Mouse (Mus musculus) kidney, embryonic 15.5 days (tissue): ENCODE data around the gene Stk38. TPM values are rescaled to one million over a fixed set of nuclear protein-coding genes. Genes with fewer than 3 reads are reported as not detected.
A peak's percentile ranks its signal among the peaks of the same experiment; 100 is the strongest.

ENCODE experiments used
- ATAC-seq: fragments of 200-750 bp; cut with Nextera tagmentation; replicated peaks from 2 replicates; pipeline ENCODE4 v1.8.0; 2017; ENCODE audit warnings: moderate TSS enrichment; ENCODE audit not compliant: low FRiP score
- H3K27ac ChIP-seq: fragments of 300-500 bp; sonication (generic); 2 replicates; pipeline ENCODE4 v1.5.1; 2015; ENCODE audit warnings: mild to moderate bottlenecking, inconsistent platforms
- H3K27me3 ChIP-seq: fragments of 300-500 bp; sonication (generic); 2 replicates; pipeline ENCODE4 v1.6.1; 2015; ENCODE audit warnings: inconsistent platforms
- H3K36me3 ChIP-seq: fragments of 300-500 bp; sonication (generic); 2 replicates; pipeline ENCODE4 v1.6.1; 2015; ENCODE audit warnings: inconsistent platforms
- H3K4me1 ChIP-seq: fragments of 300-500 bp; sonication (generic); 2 replicates; pipeline ENCODE4 v1.6.1; 2015; ENCODE audit warnings: inconsistent platforms
- H3K4me2 ChIP-seq: fragments of 300-500 bp; sonication (generic); 2 replicates; pipeline ENCODE4 v1.6.1; 2015; ENCODE audit warnings: moderate library complexity, mild to moderate bottlenecking, inconsistent platforms
- H3K4me3 ChIP-seq: fragments of 300-500 bp; sonication (generic); replicated peaks from 2 replicates; pipeline ENCODE4 v1.5.1; 2015; ENCODE audit warnings: mild to moderate bottlenecking, inconsistent platforms
- H3K9ac ChIP-seq: fragments of 300-500 bp; sonication (generic); 2 replicates; pipeline ENCODE4 v1.6.1; 2015; ENCODE audit warnings: mild to moderate bottlenecking, inconsistent platforms
- H3K9me3 ChIP-seq: fragments of 300-500 bp; sonication (generic); replicated peaks from 2 replicates; pipeline ENCODE4 v1.6.1; 2016; ENCODE audit warnings: inconsistent platforms
- WGBS: fragments of 180-500 bp; shearing (Covaris S2); methylation state at CpG from one replicate; pipeline ENCODE4 v1.1.7; 2015; ENCODE audit warnings: mixed read lengths; 5-methylcytosine and 5-hydroxymethylcytosine counted together
- polyA plus RNA-seq: library from polyadenylated mRNA; unstranded; fragments of >200 nt; fragmentation: Nextera tagmentation; extraction: Ambion mirVana; gene quantifications from 2 replicates; pipeline ENCODE4 v1.2.1, GENCODE M21; 2015

Stk38 gene
- polyA plus RNA-seq, 1 experiment from 2014 or later: 105 TPM

GRCm38 (mm10) chr17:29020444-29020843, 12.6 kb upstream of the Stk38 start:
- no peak overlapping the region for H3K9ac ChIP-seq
- no peaks in the 10 kb centered on the region for H3K36me3 ChIP-seq
- no peak overlapping the region for H3K4me2 ChIP-seq
- H3K4me3 ChIP-seq: no peak overlapping the region
- no peak overlapping the region for H3K27ac ChIP-seq
- no peak for ATAC-seq
- peaks cover 20% of the 10 kb centered on the region for H3K4me1 ChIP-seq
- no peaks in the 10 kb centered on the region for H3K9me3 ChIP-seq
- H3K27me3 ChIP-seq: no peaks in the 10 kb centered on the region

GRCm38 (mm10) chr17:29019391-29019790, 11.6 kb upstream of the Stk38 start:
- no peak overlapping the region for H3K4me3 ChIP-seq
- H3K36me3 ChIP-seq: no peaks in the 10 kb centered on the region
- WGBS: 66% methylated on average over 7 of the region's 7 CpGs
- peaks cover 12% of the 10 kb centered on the region for H3K4me1 ChIP-seq
- H3K4me2 ChIP-seq: no peak overlapping the region
- ATAC-seq: no peak
- no peaks in the 10 kb centered on the region for H3K9me3 ChIP-seq
- no peak overlapping the region for H3K27ac ChIP-seq
- no peaks in the 10 kb centered on the region for H3K27me3 ChIP-seq
- no peak overlapping the region for H3K9ac ChIP-seq

DNA sequence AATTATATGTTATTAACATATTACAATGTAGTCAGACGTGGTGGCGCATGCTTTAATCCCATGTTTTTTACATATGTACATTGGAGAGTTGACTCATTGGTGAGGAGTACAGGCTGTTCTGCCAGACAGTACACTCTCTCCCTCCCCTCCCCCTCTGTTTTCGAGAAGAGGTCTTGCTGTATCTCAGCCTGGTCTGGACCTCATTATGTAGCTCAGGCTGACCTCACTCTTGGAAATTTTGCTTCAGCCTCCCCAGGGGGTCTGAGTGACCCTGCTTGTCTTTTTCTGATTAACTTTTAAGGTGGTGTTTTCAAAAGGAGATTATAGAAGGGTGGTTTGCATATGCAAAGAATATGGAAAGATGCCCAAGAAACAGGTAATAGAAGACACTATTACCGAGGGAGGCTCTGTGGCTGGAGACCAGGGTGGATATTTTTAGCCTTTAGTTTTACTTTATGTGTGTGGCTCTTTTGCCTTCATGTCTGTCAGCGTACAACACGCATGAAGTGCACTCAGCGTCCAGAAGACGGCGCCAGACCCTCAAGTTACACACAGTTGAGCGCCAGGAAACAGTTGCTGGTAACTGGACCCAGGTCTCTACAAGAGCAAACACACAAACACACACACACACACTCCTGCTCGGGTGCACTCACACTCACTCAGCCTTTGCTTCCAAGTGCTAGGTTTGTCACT, 10.6 kb upstream of the Stk38 start:
- no peaks in the 10 kb centered on the region for H3K36me3 ChIP-seq
- H3K4me1 ChIP-seq: 0 out of 2 replicates have a peak, but pooled peaks cover 14% of the 10 kb centered on the region
- 49% methylated on average over 11 of the region's 11 CpGs for WGBS
- no peak for ATAC-seq
- no peaks in the 10 kb centered on the region for H3K27me3 ChIP-seq
- H3K27ac ChIP-seq: no peak overlapping the region
- H3K9me3 ChIP-seq: no peaks in the 10 kb centered on the region
- H3K9ac ChIP-seq: no peak overlapping the region
- no peak overlapping the region for H3K4me3 ChIP-seq
- no peak overlapping the region for H3K4me2 ChIP-seq

DNA sequence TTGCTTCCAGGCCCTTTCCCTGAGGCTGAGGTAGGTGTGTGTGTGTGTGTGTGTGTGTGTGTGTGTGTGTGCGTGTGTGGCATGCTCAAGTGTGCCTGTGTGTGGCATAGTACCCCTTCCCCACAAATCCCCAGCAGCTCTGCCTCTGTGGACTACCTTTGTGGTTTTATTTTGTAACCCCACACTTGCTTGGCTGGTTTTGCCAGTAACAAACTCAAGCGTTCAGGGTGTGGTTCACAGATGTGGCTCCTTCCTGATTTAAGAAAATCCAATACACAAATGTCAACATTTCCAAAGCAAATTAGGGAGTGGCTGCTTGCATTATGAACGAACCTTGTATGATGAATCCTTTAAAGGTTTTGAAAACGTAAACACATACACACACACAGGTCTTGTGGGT, 8.9 kb upstream of the Stk38 start:
- H3K27me3 ChIP-seq: no peaks in the 10 kb centered on the region
- 86% methylated on average over 4 of the region's 4 CpGs for WGBS
- ATAC-seq: no peak
- H3K4me1 ChIP-seq: 0 out of 2 replicates have a peak, but pooled peaks cover 11% of the 10 kb centered on the region
- H3K36me3 ChIP-seq: no peaks in the 10 kb centered on the region
- H3K4me3 ChIP-seq: no peak overlapping the region
- no peak overlapping the region for H3K27ac ChIP-seq
- no peaks in the 10 kb centered on the region for H3K9me3 ChIP-seq
- H3K9ac ChIP-seq: no peak overlapping the region
- no peak overlapping the region for H3K4me2 ChIP-seq

- ATAC-seq: no peak
- no peaks in the 10 kb centered on the region for H3K27me3 ChIP-seq
- WGBS: 17% methylated on average over 2 of the region's 2 CpGs
- H3K4me1 ChIP-seq: 0 out of 2 replicates have a peak, but pooled peaks cover 11% of the 10 kb centered on the region
- no peak overlapping the region for H3K9ac ChIP-seq
- no peak overlapping the region for H3K27ac ChIP-seq
- no peaks in the 10 kb centered on the region for H3K36me3 ChIP-seq
- no peak overlapping the region for H3K4me3 ChIP-seq
- H3K9me3 ChIP-seq: no peaks in the 10 kb centered on the region
- H3K4me2 ChIP-seq: no peak overlapping the region
Observed at GRCm38 (mm10) chr17:29015638-29016037, 7.8 kb upstream of the Stk38 start.

GRCm38 (mm10) chr17:29014235-29014634, 6.4 kb upstream of the Stk38 start:
- H3K27ac ChIP-seq: 0 out of 2 replicates have a peak overlapping the region, but pooled peaks have one; percentile 14
- ATAC-seq: peak; percentile 66; the same call in 1 of the 2 replicates
- 0 out of 2 replicates have a peak, but pooled peaks cover 8% of the 10 kb centered on the region for H3K4me1 ChIP-seq
- no peak overlapping the region for H3K4me2 ChIP-seq
- no peaks in the 10 kb centered on the region for H3K27me3 ChIP-seq
- H3K9ac ChIP-seq: no peak overlapping the region
- no peaks in the 10 kb centered on the region for H3K36me3 ChIP-seq
- H3K4me3 ChIP-seq: no peak overlapping the region
- no peaks in the 10 kb centered on the region for H3K9me3 ChIP-seq

GRCm38 (mm10) chr17:29009181-29009580, 1.4 kb upstream of the Stk38 start:
- no peak overlapping the region for H3K27ac ChIP-seq
- no peak overlapping the region for H3K4me3 ChIP-seq
- ATAC-seq: no peak
- H3K9me3 ChIP-seq: no peaks in the 10 kb centered on the region
- peaks cover 5% of the 10 kb centered on the region; the same call in 1 of the 2 replicates for H3K36me3 ChIP-seq
- WGBS: 90% methylated on average over 4 of the region's 4 CpGs
- H3K9ac ChIP-seq: no peak overlapping the region
- peaks cover 30% of the 10 kb centered on the region for H3K4me1 ChIP-seq
- no peak overlapping the region for H3K4me2 ChIP-seq
- H3K27me3 ChIP-seq: no peaks in the 10 kb centered on the region

DNA sequence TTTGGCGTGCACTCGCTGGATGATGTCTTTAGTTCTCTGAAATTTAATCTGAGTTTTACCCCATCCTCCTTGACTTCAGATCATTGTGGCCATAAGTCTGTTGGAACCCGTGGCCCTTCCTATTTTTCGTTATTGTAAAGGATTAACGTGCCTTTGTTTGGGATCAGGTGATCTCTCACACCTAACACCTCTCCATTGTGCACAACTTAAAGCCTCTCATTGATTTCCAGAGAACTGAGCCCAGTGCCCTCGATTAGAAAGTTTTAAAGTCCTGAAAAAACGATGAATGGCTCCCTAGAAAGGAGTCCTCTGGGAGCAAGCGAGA, 493 bp upstream of the Stk38 start:
- H3K4me3 ChIP-seq: peak overlapping the region; percentile 97
- peaks cover 10% of the 10 kb centered on the region; the same call in 1 of the 2 replicates for H3K36me3 ChIP-seq
- no peaks in the 10 kb centered on the region for H3K9me3 ChIP-seq
- peaks cover 27% of the 10 kb centered on the region for H3K4me1 ChIP-seq
- peak overlapping the region; percentile 88 for H3K4me2 ChIP-seq
- WGBS: 16% methylated on average over 8 of the region's 8 CpGs
- H3K27ac ChIP-seq: peak overlapping the region; percentile 87
- ATAC-seq: no peak
- H3K9ac ChIP-seq: peak overlapping the region; percentile 95; the same call in 1 of the 2 replicates
- no peaks in the 10 kb centered on the region for H3K27me3 ChIP-seq

DNA sequence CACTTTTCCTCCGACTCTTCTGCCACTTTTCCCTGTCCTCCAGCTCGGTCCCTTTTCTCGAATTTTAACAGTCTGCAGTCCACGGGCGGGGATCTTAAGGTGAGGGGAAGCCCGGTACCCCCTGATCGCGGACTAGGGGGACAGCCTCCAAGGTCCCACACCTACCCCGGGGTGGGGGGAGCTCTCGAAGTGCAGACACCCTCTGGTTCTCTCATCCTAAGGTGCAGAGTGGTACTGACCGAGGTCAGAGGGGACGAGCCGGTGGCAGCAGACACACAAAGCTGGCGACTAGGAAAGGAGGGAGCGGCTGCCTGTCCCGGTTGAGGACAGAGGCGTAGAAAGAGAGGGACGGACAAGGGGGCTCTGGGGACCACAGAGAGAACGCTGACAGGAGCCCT, 553 bp downstream of the Stk38 start:
- Histone ChIP-seq H3K4me3 (peak overlapping the region; percentile 97), H3K4me2 (peak overlapping the region; percentile 88), H3K9me3 (no peaks in the 10 kb centered on the region), H3K4me1 (peaks cover 27% of the 10 kb centered on the region), H3K27me3 (no peaks in the 10 kb centered on the region), H3K9ac (peak overlapping the region; percentile 95), H3K27ac (peak overlapping the region; percentile 87), H3K36me3 (peaks cover 10% of the 10 kb centered on the region; the same call in 1 of the 2 replicates)
- 0% methylated on average over 19 of the region's 19 CpGs for WGBS
- no peak for ATAC-seq

DNA sequence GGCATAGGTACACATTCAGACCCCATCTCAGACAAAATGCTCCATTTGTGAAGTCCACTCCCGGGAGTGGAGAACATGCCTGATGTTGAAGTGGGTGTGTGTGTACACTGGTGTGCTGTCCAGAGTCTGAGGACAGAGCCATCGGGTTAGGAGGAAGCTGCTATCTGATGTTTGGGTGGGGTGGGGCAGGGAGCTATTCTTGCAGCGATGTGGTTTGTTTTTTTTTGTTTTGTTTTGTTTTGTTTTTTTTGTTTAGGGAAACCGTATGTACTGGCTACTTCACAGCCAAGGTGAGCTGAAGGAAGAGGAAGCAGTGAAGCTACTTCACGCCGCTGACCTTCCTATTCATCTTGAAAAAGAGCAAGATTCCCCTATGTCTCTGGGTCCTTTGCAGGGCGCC, 983 bp downstream of the Stk38 start:
- no peaks in the 10 kb centered on the region for H3K9me3 ChIP-seq
- H3K27me3 ChIP-seq: no peaks in the 10 kb centered on the region
- H3K4me3 ChIP-seq: peak overlapping the region; percentile 97
- peak overlapping the region; percentile 88 for H3K4me2 ChIP-seq
- H3K4me1 ChIP-seq: peaks cover 27% of the 10 kb centered on the region
- H3K27ac ChIP-seq: peak overlapping the region; percentile 87
- 8% methylated on average over 7 of the region's 7 CpGs for WGBS
- ATAC-seq: no peak
- H3K9ac ChIP-seq: peak overlapping the region; percentile 95
- H3K36me3 ChIP-seq: peaks cover 10% of the 10 kb centered on the region; the same call in 1 of the 2 replicates

GRCm38 (mm10) chr17:29005002-29005401, 2.8 kb downstream of the Stk38 start:
- H3K4me1 ChIP-seq: peaks cover 27% of the 10 kb centered on the region
- no peak overlapping the region for H3K27ac ChIP-seq
- H3K4me2 ChIP-seq: no peak overlapping the region
- 93% methylated on average over 3 of the region's 3 CpGs for WGBS
- H3K9me3 ChIP-seq: no peaks in the 10 kb centered on the region
- no peaks in the 10 kb centered on the region for H3K27me3 ChIP-seq
- H3K9ac ChIP-seq: no peak overlapping the region
- ATAC-seq: no peak
- peaks cover 23% of the 10 kb centered on the region for H3K36me3 ChIP-seq
- no peak overlapping the region for H3K4me3 ChIP-seq

DNA sequence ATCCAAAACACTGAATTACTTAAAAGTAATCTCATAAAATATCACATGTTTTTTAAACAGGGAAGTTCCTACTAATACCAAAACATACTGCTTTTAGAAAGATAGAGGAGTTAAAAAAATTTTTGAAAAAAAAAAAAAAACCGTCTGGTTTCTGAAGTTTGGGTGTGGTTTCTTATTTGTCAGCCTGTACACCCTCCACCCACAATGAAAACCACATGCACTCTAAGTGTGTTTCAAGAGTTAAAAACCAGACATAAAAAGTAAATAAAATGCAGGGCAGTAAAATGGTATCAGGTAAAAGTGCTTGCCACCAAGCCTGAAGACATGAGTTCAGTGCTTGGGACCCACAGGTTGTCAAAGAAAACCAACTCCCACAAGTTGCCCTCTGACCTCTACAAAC, 4.1 kb downstream of the Stk38 start:
- H3K27me3 ChIP-seq: no peaks in the 10 kb centered on the region
- no peak overlapping the region for H3K4me2 ChIP-seq
- no peak overlapping the region for H3K9ac ChIP-seq
- no peak overlapping the region for H3K27ac ChIP-seq
- ATAC-seq: no peak
- WGBS: 70% methylated on average over 1 of the region's 1 CpGs
- H3K4me3 ChIP-seq: no peak overlapping the region
- H3K36me3 ChIP-seq: peaks cover 35% of the 10 kb centered on the region
- H3K4me1 ChIP-seq: peaks cover 27% of the 10 kb centered on the region
- no peaks in the 10 kb centered on the region for H3K9me3 ChIP-seq

- Histone ChIP-seq H3K9me3 (no peaks in the 10 kb centered on the region), H3K4me2 (no peak overlapping the region), H3K4me3 (no peak overlapping the region), H3K9ac (no peak overlapping the region), H3K27me3 (no peaks in the 10 kb centered on the region), H3K4me1 (0 out of 2 replicates have a peak, but pooled peaks cover 6% of the 10 kb centered on the region), H3K36me3 (peaks cover 64% of the 10 kb centered on the region), H3K27ac (no peak overlapping the region)
- 86% methylated on average over 6 of the region's 6 CpGs for WGBS
- no peak for ATAC-seq
Observed at GRCm38 (mm10) chr17:29000465-29000864, 7.3 kb downstream of the Stk38 start.
